Mouse (Mus musculus): Measurements from ENCODE around the gene Vipas39.

The Vipas39 gene

DNA sequence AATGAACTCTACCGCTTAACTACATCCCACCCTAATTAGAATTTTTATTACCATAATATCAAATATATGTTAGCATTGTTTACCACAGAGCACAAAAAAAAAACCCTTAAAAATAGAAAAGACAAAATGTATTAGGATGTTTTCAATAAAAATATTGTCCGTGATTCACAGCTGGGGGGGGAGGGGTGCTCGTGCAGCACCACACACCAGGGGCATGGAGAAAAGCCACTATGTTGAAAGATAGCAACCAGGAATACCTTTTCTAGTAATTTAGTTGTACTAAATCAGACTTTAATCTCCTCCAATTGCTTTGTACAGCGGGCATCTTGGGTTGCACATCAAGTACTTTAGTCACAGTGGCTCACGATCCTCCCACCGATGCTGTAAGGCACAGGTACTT is 67.3 kb downstream of the Vipas39 start:
- DNase-seq (ENCODE audit: extremely low spot score, low spot score), result no peak

DNA sequence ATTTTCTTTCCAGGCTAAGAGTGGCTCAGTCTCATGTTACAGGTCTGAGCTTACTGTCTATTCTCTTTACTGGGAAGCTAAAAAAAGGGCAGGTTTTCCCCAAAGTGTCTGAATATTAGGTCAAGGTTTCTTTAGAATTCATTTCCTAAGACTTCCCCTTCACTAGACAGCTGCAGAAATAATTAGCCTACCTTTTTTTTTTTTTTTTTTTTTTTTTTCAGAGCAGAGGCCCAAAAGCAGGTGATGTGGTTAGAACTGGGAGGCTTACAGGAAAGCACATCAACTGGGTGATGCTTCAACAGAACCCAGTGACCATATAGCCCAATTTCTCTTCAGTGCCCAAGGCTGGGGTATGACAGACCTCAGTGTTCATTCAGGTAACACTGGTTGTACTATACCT is 69.7 kb downstream of the Vipas39 start:
- no peak for DNase-seq (ENCODE audit: extremely low spot score, low spot score)

DNA sequence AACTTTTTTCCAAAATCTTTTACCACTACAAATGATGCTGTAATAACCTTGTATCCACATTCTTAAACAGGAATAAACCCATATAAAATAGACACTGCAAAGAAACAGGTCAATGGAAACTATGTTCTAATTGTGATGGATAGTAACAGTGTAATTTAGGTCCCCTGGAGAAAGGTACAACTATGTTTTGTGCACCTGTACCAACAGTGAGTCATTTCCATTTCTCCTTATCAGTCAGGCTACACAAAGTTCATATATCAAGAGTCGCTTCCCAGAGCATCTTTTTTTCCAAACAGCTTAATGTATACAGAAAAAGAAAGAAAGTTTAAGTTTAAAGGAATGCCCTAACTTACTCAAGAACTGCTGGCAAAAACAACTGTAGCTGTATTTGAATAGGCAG is 71.0 kb downstream of the Vipas39 start:
- no peak for DNase-seq (ENCODE audit: extremely low spot score, low spot score)

DNA sequence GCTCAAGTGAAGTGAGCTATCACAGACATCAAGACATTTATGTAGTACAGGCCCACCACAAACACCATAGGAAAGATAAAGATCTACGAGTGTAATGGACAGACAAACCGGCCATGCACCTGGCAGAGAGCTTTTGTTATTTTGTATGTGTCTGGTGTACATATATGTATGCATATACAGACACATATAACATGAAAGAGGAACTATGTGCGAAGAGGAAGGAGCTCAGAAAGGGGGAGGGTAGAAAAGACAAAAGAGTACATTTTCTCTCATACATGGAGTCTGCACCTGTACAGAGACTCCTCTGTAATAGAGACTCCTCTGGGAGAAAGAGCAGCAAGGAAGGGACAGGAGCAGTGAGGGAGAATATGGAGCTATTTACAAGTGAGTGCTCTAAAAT is 73.0 kb downstream of the Vipas39 start:
- no peak for DNase-seq (ENCODE audit: extremely low spot score, low spot score)

Data from neural tube, embryonic 10.5 days (tissue).